Mouse (Mus musculus) kidney, postnatal 10 days (tissue): ENCODE measurements around the gene Map3k4.

ENCODE experiments used
- DNase-seq: peaks from one replicate; pipeline ENCODE4 v3.0.0; 2021; ENCODE audit warnings: mixed read lengths

Map3k4 gene

DNA sequence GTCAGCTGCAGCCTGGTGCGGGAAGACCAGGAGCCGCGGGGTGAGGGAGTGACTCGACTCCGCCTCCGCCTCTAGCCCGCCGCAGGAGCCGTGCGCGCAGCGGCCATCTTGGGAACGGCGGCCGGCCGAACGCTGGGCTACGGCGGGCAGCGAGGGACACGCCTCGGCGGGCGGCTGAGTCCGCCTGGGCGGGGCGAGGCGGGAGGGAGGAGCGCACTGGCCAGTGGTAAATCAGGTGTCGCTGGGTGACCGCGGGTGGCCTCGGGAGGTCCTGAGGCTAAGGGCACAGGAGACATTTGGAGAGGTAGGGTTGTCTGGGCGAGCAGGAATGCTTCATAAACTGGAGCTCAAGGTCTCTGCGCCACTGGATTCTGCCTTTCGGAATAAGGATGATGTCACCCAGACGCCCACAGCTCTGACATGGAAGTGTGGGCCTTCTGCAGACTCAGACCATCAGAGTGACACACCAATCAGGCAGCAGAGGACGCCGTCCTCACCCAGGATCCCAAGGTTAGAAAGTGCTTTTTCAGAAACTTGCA lies at the start of gene Map3k4:
Gene Map3k4, minus strand, starts transcription at position 134 of the 539 bp plus-strand sequence.
- peak; percentile 97 for DNase-seq

DNA sequence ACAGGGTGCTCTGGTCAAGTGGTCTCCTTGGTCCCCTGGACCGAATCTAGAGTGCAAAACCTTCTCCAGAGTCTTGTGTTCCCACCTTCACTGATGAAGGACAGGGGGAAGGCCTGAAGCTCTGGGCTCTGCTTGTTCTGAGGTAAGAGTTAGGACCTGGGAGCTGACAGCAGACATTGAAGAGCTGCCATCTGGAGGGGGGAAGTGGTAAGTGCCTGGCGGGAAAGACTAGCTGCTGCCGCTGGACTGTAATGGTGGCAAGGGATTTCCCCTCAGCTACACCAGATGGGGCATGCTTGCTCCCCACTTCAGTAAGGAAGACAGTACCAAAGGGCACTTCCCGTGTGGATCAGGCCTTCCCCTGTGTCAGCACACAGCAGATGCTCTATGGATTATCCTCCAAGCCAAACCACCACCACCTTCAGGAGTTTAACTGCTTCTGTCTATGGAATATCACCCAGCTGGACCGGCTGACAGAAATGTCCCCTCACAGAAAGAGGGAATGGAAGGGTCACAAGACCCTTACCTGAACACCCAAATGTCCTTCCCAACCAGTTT lies 48.9 kb upstream of the Map3k4 start:
- DNase-seq = peak; percentile 81

DNA sequence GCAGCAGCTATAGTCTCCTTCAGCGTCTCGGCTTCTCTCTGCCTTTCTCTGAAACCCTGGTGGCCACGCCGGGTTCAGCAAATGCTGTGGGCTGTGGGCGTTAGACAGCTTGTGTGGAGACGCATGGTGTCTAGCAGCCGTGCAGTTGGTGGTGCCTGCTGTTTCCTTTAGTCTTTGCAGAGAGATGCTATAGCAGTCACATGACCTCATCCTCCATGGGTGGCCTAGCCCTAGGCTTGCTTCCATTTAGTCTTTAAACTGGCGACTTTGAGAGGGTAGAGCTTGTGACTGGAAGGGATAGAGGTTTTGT lies 45.8 kb upstream of the Map3k4 start:
- no peak for DNase-seq

- DNase-seq = no peak
Measured at GRCm38 (mm10) chr17:12363601-12364425, 45.2 kb upstream of the Map3k4 start.

DNA sequence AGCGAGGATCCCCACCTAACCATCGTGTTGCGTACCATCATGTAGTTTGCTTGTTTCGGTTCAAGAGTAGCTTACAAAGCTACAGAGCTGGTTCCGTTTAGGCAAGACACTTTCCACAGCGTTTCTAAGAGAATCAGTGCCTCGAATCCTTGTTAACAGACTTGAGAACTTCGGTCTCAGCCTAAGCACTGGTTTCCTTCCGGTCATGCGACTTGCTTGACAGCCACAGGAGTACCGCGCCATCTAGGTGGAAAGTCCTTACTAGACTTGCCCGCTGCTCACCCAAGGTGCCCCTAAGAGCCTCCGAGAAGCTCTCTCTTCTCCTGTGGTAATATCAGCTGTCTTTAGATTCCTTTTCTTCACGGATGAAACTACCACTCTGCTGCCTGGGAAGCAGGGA lies 41.3 kb upstream of the Map3k4 start:
- DNase-seq = no peak

GRCm38 (mm10) chr17:12352781-12353180 lies 34.2 kb upstream of the Map3k4 start:
- no peak for DNase-seq

DNA sequence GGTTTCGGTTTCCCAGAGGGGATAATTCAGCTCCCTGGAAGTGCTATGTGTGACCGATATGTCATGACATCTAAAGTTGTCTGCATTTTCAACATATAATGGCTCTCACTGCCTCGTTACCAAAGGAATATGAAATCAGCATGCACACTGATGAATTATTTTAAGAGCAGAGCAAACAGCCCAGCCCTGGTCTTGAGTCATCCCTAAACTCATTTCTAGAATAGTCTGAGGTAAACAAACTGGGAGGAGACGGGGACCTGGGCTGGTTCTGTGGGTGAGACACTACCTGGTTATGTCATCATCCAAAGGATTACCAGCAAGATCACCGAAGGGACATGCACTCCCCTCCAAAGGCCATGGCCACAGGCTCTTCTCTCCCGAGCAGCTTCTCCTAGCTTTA lies 33.0 kb upstream of the Map3k4 start:
- DNase-seq = no peak

GRCm38 (mm10) chr17:12347462-12347861 lies 28.9 kb upstream of the Map3k4 start:
- DNase-seq = no peak

DNA sequence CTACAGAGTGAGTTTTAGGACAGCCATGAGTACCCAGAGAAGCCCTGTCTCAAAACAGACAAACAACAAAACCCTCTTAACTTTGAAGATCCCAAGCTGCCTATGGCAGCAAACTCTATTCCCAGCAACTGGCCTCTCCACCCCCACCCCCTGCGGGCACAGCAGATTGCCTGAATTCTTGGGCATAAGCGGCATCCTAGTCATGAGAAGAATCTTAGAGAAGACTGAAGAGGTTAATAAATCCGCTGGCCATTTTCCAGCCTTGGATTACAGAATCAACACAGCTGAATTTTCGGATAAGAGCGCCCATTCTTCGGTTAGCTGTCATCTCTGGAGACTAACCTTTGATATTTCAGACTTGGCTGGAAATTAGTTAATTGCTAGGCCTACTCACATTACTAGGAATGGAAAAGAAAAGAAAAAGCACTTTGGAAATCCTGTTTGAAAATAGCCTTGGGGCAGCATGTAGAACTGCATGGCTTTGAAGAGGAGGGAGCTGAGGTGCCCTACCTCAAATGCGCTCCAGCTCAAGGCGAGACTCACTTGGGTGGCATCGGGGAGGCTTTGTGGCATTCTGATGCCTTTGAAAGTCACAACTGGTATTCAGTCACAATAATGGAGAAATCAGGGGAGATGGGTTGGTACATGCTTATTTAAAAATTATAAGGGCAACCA lies 25.2 kb upstream of the Map3k4 start:
- no peak for DNase-seq

- peak; percentile 39 for DNase-seq
Measured at GRCm38 (mm10) chr17:12337156-12337555, 18.6 kb upstream of the Map3k4 start.

GRCm38 (mm10) chr17:12336073-12336868 lies 17.7 kb upstream of the Map3k4 start:
- peak; percentile 22 for DNase-seq

DNA sequence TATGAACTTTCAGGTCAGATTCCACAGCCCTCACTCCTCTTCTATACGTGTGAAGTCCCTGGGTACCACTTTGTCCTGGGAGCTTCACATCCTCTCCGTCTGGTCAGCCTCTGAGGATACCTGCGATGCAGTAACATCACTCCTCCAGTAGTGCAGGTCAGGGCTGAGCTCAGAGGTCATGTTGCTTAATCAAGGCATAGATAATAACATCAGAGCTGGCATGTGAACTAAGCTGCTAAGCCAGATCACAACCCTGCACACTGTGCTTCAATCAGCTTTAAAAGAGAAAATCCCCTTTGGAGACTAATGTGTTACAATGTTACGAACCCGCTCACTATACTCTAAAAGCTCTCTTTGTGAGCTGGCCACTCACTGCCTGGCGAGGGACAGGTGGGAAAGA lies 16.5 kb upstream of the Map3k4 start:
- DNase-seq = no peak

DNA sequence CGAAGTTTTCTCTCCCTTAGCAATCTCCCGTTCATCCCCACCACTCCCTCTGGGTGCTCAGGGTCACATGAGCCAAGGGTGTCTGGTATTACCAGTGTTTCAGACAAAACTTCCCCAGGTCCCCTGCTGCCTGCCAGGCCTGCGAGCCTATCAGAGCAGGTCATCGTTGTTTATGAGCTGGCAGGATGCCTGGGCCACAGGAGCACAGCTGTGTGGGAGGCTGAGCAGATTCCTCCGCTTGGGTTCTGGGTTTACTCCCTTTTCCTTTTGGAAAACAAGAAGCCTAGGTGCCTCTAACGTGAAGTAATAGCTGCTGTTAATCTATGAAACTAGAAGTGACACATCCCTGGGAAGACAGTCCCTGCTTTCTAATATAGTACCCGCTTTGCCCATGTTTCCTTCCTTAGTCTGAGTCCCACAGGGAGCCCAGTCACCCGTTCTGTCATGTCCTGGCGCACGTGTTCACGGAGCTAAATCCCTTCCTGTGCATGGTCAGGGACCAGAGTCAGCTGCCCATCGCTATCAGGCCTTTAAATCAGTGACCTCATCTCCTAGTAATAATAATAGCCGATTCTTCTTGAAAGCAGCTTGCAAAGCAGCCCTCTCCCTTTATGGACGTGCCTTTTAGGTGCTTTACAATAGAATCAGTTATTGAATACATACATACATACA lies 9.4 kb upstream of the Map3k4 start:
- DNase-seq = peak; percentile 83

DNA sequence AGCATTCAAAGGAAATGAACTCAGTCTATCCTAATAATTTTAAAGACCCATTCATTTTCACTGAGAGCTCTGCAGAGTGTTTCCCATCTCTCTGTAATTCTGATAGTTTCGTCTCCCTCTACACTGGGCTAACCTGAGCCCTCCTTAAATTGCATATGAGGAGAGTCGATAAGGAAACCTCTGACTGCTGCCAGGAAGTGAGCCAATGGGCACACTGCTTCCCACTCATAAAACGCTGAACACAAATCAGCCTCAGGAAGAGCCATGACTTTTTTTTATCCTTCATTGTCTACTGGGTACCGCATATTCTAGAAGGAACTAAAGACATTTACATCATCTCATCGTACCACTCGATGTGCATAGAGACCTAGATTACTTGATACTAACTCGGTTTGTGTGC lies 1.2 kb upstream of the Map3k4 start:
- no peak for DNase-seq

GRCm38 (mm10) chr17:12317954-12318651 lies 493 bp downstream of the Map3k4 start:
- DNase-seq = no peak

GRCm38 (mm10) chr17:12317607-12317953 lies 1.0 kb downstream of the Map3k4 start:
- DNase-seq = no peak

- no peak for DNase-seq
Measured at GRCm38 (mm10) chr17:12316251-12316650, 2.3 kb downstream of the Map3k4 start.

DNA sequence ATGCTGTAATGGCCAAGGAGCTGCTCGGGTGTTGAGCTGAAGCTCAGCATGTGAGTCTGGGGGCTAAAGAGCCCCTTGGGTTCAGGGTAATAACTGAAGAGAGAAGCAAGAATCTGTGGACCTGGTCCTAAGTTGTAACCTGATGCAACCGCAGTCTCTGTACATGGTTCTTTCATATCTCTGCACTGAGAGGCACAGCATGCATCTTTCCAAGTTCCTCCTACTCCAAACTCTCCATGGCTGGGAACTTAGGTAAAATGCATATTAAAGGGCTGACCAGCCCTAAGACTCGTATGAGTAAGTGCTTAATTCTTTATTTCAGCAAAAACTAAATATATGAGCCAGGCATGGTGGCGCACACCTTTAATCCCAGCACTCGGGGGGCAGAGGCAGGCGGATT lies 6.3 kb downstream of the Map3k4 start:
- DNase-seq = no peak

DNA sequence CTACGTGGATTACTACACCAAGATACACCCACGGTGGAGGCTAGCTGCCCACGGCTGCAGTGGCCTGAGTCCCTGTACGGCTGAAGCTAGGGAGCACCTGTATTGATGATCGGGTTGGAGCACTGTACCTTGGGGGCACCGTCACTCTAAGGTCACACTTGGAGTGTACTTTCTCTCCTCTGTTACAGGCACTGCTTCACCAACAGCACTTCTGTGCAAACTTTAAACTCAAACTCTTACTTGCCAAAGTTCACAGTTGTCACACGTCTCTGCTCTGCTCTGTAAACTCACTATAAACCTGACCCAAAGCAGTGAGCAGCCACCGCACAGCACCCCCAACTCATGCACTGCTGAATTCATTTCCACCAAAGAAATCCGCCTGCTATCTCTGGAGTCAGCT lies 9.1 kb downstream of the Map3k4 start:
- DNase-seq = no peak

DNA sequence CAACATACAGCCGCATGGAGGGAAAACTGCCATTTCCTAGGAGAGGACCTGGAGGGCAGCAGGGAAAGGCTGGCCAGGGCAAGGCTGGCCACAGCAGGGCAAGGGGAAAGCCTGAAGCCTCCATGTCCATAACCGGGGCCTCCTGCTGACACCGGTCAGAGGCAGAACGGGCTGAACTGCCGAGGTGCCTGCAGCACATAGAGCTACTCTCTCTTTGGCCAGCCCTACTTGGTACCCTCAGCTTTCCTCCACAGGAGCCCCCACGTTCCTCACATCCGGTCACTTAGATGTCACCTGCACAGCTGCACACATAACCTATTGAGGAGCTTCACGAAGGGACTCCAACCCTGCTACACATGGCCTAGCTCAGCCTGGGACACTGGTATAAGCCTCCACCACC lies 9.5 kb downstream of the Map3k4 start:
- no peak for DNase-seq

DNA sequence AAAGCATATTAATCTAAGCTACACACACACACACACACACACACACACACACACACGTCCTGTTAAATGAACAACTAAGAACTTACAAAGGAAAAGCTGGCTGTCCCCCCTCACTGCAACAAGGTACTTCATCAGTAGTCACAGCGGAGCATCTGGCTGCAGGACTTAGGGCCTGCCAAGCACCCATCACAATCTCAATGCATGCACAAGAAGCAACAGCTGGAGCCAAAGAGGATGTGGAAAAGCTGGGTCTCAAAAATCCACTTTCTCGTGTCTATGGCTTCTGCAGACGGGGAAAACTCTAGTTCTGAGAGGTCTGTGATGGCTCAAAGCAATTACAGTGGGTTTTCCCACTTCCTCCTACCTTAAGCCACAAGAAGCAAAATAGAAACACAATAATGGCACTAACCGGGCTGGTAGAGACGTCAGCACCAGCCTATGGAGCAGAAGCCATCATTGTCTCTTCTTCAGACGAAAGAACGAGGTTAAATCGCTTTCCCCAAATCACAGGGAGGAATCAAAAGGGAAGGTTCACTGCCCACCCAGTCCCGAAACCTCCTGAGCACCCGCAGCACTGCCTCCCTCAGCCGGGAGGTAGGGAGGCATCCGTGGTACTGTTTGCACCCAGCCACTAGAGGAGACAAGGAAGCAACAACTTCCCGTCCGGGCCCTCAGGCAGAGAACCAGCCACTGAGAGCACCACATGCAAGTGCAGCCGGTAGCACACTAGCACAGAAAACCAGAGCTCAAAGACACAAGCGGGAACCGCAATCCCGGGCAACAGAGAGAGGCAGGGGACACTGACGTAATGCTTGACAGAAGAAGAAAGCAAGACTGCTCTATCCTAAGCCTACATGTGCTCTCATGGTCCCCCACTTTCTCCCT lies 11.1 kb downstream of the Map3k4 start:
- DNase-seq = no peak
